Mouse (Mus musculus): ENCODE results near the gene Dbi. TPM values are rescaled to one million over a fixed set of nuclear protein-coding genes. Genes with fewer than 3 reads are reported as not detected.

Gene Dbi
- polyA plus RNA-seq, 1 experiment = 0.79 TPM

DNA sequence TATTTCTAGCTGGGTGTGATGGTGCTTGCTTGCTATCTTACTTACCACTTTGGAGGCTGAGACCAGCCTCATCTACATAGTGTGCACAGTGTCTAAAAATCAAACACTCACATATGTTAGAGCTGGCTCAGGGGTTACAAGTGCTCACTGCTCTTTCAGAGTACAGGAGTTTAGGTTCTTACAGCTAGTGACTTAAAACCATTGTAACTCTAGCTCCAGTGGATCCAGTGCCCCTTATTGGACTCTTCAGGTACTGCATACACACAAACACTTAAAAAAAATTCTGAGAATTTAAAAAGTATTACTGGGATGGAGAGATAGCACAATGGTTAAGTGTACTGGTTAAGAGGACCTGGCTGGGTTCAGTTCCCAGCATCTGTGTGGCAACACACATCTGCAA, 26.1 kb upstream of the Dbi start:
- TF ChIP-seq TAL1 (IDR thresholded peaks at IDR 0.05; ENCODE audit: low read length) = no peak
- no peaks in the 10 kb centered on the region for H3K4me1 ChIP-seq (ENCODE audit: control insufficient read depth)

DNA sequence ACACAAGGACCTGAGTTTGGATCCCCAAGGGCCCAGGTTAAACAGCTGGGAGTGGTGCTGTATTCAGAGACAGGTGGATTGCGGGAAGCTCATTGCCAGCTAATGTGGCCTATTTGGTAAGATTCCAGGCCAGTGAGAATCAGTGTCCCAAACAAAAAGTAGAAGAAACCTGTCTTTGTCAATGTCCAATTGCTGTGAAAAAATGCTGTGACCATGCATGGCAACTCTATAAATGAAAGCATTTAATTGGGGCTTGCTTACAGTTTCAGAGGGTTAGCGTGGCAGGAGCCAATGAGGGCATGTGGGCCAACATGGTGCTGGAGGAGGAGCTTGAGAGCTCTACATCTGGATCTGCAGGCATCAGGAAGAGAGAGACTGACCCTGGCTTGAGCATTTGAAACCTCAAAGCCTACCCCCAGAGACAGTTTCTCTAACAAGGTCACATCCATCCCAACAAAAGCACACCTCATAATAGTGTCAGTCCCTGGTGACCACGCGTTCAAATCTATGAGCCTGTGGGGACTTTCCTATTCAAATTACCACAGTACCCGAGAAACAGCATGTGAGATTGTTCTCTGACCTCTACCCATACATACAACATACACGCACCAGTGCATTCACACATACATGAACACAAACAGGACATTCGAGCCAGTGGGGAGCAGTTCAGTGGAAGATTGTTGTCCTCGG, 24.8 kb upstream of the Dbi start:
- no peaks in the 10 kb centered on the region for H3K9me3 ChIP-seq (ENCODE audit: control insufficient read depth, low read length)
- TF ChIP-seq GATA1 (IDR thresholded peaks at IDR 0.05; ENCODE audit: low read length) (no peak), TAL1 (IDR thresholded peaks at IDR 0.05; ENCODE audit: low read length) (no peak)
- no peaks in the 10 kb centered on the region for H3K4me1 ChIP-seq (ENCODE audit: control insufficient read depth)
- H3K4me3 ChIP-seq (replicated peaks) = no peak overlapping the region
- no peaks in the 10 kb centered on the region for H3K36me3 ChIP-seq (ENCODE audit: control insufficient read depth)
- no peaks in the 10 kb centered on the region for H3K27me3 ChIP-seq (ENCODE audit: control insufficient read depth)

More for the DNA sequence above, 26.1 kb upstream of the Dbi start:
- Histone ChIP-seq H3K27me3 (ENCODE audit: control insufficient read depth) (no peaks in the 10 kb centered on the region), H3K36me3 (ENCODE audit: control insufficient read depth) (peaks cover 3% of the 10 kb centered on the region), H3K4me3 (replicated peaks) (no peak overlapping the region), H3K9me3 (ENCODE audit: control insufficient read depth, low read length) (no peaks in the 10 kb centered on the region)

DNA sequence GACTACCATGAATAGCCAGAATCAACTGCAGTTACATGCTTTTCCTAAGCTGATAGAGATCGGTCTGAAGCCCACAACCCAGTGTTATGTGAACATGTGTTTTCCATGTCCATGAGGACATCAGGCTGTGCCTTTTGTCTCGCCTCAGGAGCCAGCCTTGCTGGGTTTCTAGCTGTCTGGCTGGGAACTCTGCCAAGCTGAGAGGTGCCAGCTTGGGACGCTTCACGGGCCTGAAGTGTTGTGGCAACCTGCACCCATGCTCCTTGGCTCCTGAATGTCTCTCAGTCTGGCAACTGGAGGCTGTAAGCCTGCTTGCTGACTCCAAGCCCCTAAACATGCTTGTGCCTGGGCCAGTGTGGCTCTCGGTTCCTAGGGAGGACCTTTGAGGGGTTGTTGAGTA, 21.7 kb upstream of the Dbi start:
- Histone ChIP-seq H3K36me3 (ENCODE audit: control insufficient read depth) (no peaks in the 10 kb centered on the region), H3K4me3 (replicated peaks) (no peak overlapping the region), H3K4me1 (ENCODE audit: control insufficient read depth) (no peaks in the 10 kb centered on the region), H3K9me3 (ENCODE audit: control insufficient read depth, low read length) (no peaks in the 10 kb centered on the region), H3K27me3 (ENCODE audit: control insufficient read depth) (no peaks in the 10 kb centered on the region)
- TF ChIP-seq TAL1 (IDR thresholded peaks at IDR 0.05; ENCODE audit: low read length) (no peak), GATA1 (IDR thresholded peaks at IDR 0.05; ENCODE audit: low read length) (no peak)

DNA sequence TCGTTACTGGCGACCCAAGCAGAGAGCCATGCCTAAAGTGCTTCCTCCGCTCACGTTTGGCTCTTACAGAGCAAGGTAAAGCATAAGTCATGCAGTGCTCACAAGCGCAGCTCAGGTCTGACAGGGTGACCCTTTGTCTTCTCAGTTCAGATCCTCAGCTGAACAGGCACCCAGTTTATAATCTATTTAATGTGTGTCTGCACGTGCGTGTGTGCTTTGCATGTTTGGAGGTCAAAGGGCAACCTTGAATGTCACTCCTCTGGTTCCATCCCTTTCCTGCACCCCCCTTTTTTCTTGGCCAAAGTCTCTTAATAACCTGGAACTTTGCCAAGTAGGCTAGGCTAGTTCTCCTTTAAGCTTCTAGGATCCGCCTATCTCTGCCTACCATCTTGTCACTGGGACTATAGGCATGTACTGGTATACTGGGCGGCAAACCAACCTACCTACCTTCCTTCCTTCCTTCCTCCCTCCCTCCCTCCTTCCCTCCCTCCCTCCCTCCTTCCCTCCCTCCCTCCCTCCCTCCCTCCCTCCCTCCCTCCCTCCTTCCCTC, 19.3 kb upstream of the Dbi start:
- no peaks in the 10 kb centered on the region for H3K9me3 ChIP-seq (ENCODE audit: control insufficient read depth, low read length)
- no peaks in the 10 kb centered on the region for H3K4me1 ChIP-seq (ENCODE audit: control insufficient read depth)
- H3K27me3 ChIP-seq (ENCODE audit: control insufficient read depth) = no peaks in the 10 kb centered on the region
- TF ChIP-seq GATA1 (IDR thresholded peaks at IDR 0.05; ENCODE audit: low read length) = no peak
- H3K4me3 ChIP-seq (replicated peaks) = no peak overlapping the region
- no peaks in the 10 kb centered on the region for H3K36me3 ChIP-seq (ENCODE audit: control insufficient read depth)

DNA sequence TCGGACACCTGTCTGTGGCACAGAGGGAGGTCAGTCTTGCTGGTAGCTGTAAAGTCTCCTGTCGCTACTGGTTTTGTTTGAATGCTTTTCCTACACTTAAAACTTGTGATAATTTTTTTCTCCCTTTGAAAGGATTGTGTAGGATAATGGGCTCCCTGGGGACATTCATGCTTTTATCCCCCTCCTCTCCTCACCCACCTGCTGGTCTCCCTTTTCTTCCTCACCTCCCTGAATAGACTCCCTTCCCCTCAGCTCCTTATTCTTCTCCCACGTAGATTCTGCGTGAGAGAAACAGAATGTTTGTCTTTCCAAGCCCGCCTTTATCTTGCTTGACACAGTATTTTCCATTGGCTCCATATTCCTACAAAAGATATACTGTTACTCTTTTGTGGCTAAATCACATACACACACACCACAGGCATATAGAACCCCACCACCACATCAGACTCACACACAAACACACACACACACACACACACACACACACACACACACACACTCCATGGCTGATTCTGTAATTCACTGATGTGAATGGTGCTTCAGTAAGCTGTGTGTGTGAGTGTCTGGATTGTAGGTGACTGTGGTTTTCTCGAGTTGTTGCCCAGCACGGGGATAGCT, 18.2 kb upstream of the Dbi start:
- Histone ChIP-seq H3K36me3 (ENCODE audit: control insufficient read depth) (no peaks in the 10 kb centered on the region), H3K9me3 (ENCODE audit: control insufficient read depth, low read length) (no peaks in the 10 kb centered on the region), H3K27me3 (ENCODE audit: control insufficient read depth) (no peaks in the 10 kb centered on the region), H3K4me3 (replicated peaks) (no peak overlapping the region), H3K4me1 (ENCODE audit: control insufficient read depth) (no peaks in the 10 kb centered on the region)
- no peak for TF ChIP-seq GATA1 (IDR thresholded peaks at IDR 0.05; ENCODE audit: low read length)
- no peak for TF ChIP-seq TAL1 (IDR thresholded peaks at IDR 0.05; ENCODE audit: low read length)

DNA sequence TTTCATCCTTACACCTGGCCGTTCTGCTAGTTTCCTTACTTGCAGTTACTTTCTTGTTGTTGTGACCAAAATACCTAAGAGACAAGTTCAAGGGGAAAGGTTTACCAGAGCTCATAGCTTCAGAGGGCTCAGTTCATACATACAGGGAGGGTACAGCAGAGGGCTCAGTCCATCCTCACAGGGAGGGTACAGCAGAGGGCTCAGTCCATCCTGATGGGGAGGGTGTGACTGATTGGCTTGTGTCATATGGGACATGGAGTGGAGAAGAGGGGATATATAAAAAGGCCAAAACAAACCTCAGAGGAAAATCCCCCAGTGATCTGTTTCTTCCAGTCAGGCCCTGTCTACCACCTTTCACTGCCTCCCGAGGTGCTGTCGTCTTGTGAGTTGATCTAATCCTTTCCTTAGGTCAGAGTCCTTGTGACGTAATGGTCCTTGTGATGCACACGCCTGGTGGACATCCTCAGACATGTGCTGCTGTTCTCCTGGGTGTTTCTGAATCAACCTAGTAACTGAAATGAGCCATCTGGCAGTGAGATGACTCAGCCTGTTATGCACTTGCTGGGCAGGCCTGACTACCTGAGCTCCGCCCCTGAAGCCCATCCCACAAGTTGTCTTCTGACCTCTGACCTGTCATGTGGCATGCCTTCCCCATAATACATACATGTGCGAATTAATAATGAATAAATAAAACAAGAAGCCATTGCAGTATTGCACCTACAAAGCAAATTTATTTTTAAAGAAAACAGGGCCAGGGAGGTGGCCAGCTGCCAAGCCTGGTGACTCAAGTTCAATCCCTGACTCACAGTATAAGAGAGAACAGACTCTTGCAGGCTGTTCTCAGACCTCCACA, 15.3 kb upstream of the Dbi start:
- Histone ChIP-seq H3K4me1 (ENCODE audit: control insufficient read depth) (no peaks in the 10 kb centered on the region), H3K27me3 (ENCODE audit: control insufficient read depth) (no peaks in the 10 kb centered on the region), H3K4me3 (replicated peaks) (no peak overlapping the region), H3K36me3 (ENCODE audit: control insufficient read depth) (no peaks in the 10 kb centered on the region), H3K9me3 (ENCODE audit: control insufficient read depth, low read length) (no peaks in the 10 kb centered on the region)
- no peak for TF ChIP-seq TAL1 (IDR thresholded peaks at IDR 0.05; ENCODE audit: low read length)
- TF ChIP-seq GATA1 (IDR thresholded peaks at IDR 0.05; ENCODE audit: low read length) = no peak

DNA sequence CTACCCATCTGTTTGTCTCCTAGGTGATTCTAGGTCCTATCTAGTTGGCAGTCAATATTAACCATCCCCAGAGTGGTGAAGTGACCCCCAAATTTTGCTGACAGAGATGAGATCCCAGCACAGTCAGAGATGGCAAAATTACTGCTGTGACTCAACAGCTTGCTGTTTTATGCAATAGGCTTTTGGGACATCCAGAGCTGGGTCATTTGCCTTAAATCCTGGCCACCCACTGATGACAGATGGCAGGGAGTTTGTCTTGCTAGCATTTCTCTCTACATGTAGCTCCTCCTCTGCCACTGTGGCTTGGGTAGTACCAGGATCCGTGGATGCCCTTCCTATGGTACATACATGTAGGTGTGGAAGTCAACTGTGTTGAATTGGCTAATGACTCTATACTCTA, 11.5 kb upstream of the Dbi start:
- Histone ChIP-seq H3K9me3 (ENCODE audit: control insufficient read depth, low read length) (no peaks in the 10 kb centered on the region), H3K4me1 (ENCODE audit: control insufficient read depth) (no peaks in the 10 kb centered on the region), H3K27me3 (ENCODE audit: control insufficient read depth) (no peaks in the 10 kb centered on the region), H3K36me3 (ENCODE audit: control insufficient read depth) (no peaks in the 10 kb centered on the region; the same call in 1 of the 2 replicates), H3K4me3 (replicated peaks) (no peak overlapping the region)
- TF ChIP-seq GATA1 (IDR thresholded peaks at IDR 0.05; ENCODE audit: low read length) = no peak
- no peak for TF ChIP-seq TAL1 (IDR thresholded peaks at IDR 0.05; ENCODE audit: low read length)

DNA sequence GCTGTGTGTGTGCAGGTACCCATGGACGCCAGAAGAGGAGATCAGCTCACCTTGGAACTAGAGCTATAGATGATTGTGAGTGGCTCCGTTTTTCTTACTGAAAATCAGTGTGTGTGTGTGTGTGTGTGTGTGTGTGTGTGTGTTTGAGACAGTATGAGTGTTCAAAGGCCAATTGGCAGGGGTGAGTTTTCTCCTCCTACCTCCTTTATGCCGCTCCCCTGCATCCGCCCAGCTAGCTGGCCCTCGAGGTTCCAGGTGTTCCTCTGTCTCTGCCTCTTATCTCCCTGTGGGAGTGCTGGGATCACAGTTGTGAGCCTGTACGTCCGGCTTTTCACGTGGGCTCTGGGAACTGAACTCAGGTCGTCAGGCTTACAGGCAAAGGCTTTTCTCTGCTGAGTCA, 5.4 kb upstream of the Dbi start:
- H3K4me3 ChIP-seq (replicated peaks) = no peak overlapping the region
- no peaks in the 10 kb centered on the region for H3K9me3 ChIP-seq (ENCODE audit: control insufficient read depth, low read length)
- H3K36me3 ChIP-seq (ENCODE audit: control insufficient read depth) = no peaks in the 10 kb centered on the region; the same call in 1 of the 2 replicates
- peaks cover 25% of the 10 kb centered on the region for H3K4me1 ChIP-seq (ENCODE audit: control insufficient read depth)
- no peak for TF ChIP-seq TAL1 (IDR thresholded peaks at IDR 0.05; ENCODE audit: low read length)
- no peaks in the 10 kb centered on the region for H3K27me3 ChIP-seq (ENCODE audit: control insufficient read depth)

DNA sequence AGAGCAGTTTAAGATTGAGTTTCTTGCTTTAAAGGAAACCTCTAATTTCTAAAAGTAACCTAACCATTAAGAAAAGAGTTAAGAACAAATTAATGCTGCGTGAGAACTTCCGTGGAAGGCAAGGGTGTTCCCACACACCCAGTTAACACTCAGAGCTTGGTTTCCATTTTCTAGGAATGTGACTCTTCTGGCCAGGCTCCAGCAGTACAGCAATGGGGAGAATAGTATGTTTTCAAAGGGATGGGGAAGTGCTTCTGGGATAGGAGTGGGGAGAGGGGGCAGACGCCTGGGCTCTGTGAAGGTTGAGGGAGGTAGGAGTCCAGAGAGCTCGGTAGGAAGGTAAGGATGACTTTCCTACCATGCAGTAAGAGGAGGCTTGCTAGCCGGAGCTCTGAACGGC, 4.6 kb upstream of the Dbi start:
- Histone ChIP-seq H3K9me3 (ENCODE audit: control insufficient read depth, low read length) (no peaks in the 10 kb centered on the region), H3K4me3 (replicated peaks) (no peak overlapping the region), H3K27me3 (ENCODE audit: control insufficient read depth) (no peaks in the 10 kb centered on the region), H3K36me3 (ENCODE audit: control insufficient read depth) (no peaks in the 10 kb centered on the region; the same call in 1 of the 2 replicates), H3K4me1 (ENCODE audit: control insufficient read depth) (peaks cover 29% of the 10 kb centered on the region)
- TF ChIP-seq TAL1 (IDR thresholded peaks at IDR 0.05; ENCODE audit: low read length) = no peak
- no peak for TF ChIP-seq GATA1 (IDR thresholded peaks at IDR 0.05; ENCODE audit: low read length)
